Mouse (Mus musculus): ENCODE measurements around the gene Entpd5. TPM values are rescaled to one million over a fixed set of nuclear protein-coding genes. Genes with fewer than 3 reads are reported as not detected.
"Not testable (repeated sequence)": the region's sequence is repeated elsewhere in the genome, so short reads cannot be mapped to it uniquely, and the experiment has no call there.

Entpd5 gene
- total and polyA plus RNA-seq, 2 experiments from 2014 or later: 12.4 to 14.0 TPM

DNA sequence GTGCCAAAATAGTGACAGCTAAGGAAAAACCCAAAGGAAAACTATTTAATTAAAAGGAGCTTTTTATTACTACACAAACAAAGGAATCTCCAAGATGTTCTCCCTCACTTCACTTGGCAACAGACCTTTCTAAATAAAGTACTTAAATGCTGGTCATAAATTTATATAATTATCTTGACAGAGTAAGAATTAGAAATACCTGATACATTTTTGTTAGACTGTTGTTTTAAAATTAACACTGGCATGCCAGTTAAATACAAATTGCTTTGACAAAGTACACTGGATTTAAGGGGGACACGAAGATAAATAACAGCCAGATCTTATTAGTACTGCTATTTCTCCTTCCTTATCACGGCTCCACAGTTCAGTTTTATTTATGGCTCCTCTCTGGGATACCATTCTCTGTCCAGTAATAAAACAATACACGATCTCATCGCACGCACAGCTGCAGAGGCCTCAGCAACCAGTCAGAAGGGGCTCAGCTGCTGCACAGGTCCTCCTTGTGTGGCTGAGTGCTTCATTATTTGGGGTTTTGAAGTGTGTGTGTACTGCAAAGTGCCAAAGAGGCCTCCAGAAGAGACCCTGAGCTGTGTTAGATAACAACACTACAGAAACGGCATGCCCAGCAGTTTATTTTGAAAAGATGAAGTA, 34.9 kb downstream of the Entpd5 start:
- 84% methylated on average over 6 of the region's 6 CpGs for WGBS
- Histone ChIP-seq H3K4me1 (ENCODE audit: insufficient read depth) (no peaks in the 10 kb centered on the region), H3K9ac (no peak overlapping the region), H3K4me3 (ENCODE audit: low read depth, low read length) (no peak overlapping the region), H3K36me3 (ENCODE audit: insufficient read depth) (peaks cover 69% of the 10 kb centered on the region), H3K27ac (ENCODE audit: low read depth, low read length) (no peak overlapping the region), H3K4me2 (ENCODE audit: low read depth) (no peak overlapping the region), H3K9me3 (ENCODE audit: low read length) (no peaks in the 10 kb centered on the region), H3K27me3 (ENCODE audit: insufficient read depth, low read length) (no peaks in the 10 kb centered on the region)
- no peak for TF ChIP-seq CTCF (IDR thresholded peaks at IDR 0.05; ENCODE audit: low read depth)
- ATAC-seq: no peak
- no peak for DNase-seq

GRCm38 (mm10) chr12:84371647-84372046, 37.2 kb downstream of the Entpd5 start:
- ATAC-seq (no peak), DNase-seq (no peak)
- Histone ChIP-seq H3K4me2 (ENCODE audit: low read depth) (no peak overlapping the region), H3K4me1 (ENCODE audit: insufficient read depth) (no peaks in the 10 kb centered on the region), H3K36me3 (ENCODE audit: insufficient read depth) (peaks cover 67% of the 10 kb centered on the region), H3K27ac (ENCODE audit: low read depth, low read length) (no peak overlapping the region), H3K9me3 (ENCODE audit: low read length) (no peaks in the 10 kb centered on the region), H3K9ac (no peak overlapping the region), H3K27me3 (ENCODE audit: insufficient read depth, low read length) (no peaks in the 10 kb centered on the region), H3K4me3 (ENCODE audit: low read depth, low read length) (no peak overlapping the region)
- TF ChIP-seq CTCF (IDR thresholded peaks at IDR 0.05; ENCODE audit: low read depth): no peak
- 93% methylated on average over 5 of the region's 5 CpGs for WGBS

GRCm38 (mm10) chr12:84366971-84367370, 41.9 kb downstream of the Entpd5 start:
- Histone ChIP-seq H3K4me1 (ENCODE audit: insufficient read depth) (peaks cover 8% of the 10 kb centered on the region), H3K4me2 (ENCODE audit: low read depth) (no peak overlapping the region), H3K9me3 (ENCODE audit: low read length) (no peaks in the 10 kb centered on the region), H3K9ac (no peak overlapping the region), H3K27me3 (ENCODE audit: insufficient read depth, low read length) (no peaks in the 10 kb centered on the region), H3K27ac (ENCODE audit: low read depth, low read length) (no peak overlapping the region), H3K36me3 (ENCODE audit: insufficient read depth) (peaks cover 42% of the 10 kb centered on the region), H3K4me3 (ENCODE audit: low read depth, low read length) (no peak overlapping the region)
- TF ChIP-seq CTCF (IDR thresholded peaks at IDR 0.05; ENCODE audit: low read depth): no peak
- no peak for ATAC-seq
- WGBS: 82% methylated on average over 9 of the region's 9 CpGs
- DNase-seq: no peak

DNA sequence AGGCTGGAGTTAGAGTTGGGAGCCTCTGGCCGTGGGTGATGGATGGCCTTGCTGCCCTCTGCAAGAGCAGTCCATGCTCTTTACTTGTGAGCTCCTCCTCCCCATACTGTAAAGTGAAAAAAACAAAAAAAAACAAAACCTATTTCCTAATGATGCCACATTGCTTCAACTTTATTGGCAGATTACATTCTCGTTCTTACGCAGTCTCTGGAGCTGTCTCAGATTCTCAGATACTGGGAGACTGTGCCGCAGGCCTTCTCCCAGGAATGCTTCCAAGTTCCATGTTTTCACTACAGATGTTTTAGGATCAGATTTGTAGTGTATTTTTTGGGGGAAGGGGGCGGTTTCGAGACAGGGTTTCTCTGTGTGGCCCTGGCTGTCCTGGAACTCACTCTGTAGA, 43.7 kb downstream of the Entpd5 start:
- WGBS: 94% methylated on average over 6 of the region's 6 CpGs
- DNase-seq (no peak), ATAC-seq (no peak)

GRCm38 (mm10) chr12:84364291-84364690, 44.5 kb downstream of the Entpd5 start:
- Histone ChIP-seq H3K9ac (no peak overlapping the region), H3K9me3 (ENCODE audit: low read length) (no peaks in the 10 kb centered on the region), H3K36me3 (ENCODE audit: insufficient read depth) (peaks cover 15% of the 10 kb centered on the region), H3K27ac (ENCODE audit: low read depth, low read length) (no peak overlapping the region), H3K4me2 (ENCODE audit: low read depth) (no peak overlapping the region), H3K4me3 (ENCODE audit: low read depth, low read length) (no peak overlapping the region), H3K27me3 (ENCODE audit: insufficient read depth, low read length) (no peaks in the 10 kb centered on the region), H3K4me1 (ENCODE audit: insufficient read depth) (peaks cover 13% of the 10 kb centered on the region)
- DNase-seq (no peak), ATAC-seq (no peak)
- no peak for TF ChIP-seq CTCF (IDR thresholded peaks at IDR 0.05; ENCODE audit: low read depth)
- 85% methylated on average over 9 of the region's 9 CpGs for WGBS

More for the DNA sequence above, 43.7 kb downstream of the Entpd5 start:
- no peaks in the 10 kb centered on the region for H3K9me3 ChIP-seq (ENCODE audit: low read length)
- peaks cover 24% of the 10 kb centered on the region for H3K36me3 ChIP-seq (ENCODE audit: insufficient read depth)
- peaks cover 13% of the 10 kb centered on the region for H3K4me1 ChIP-seq (ENCODE audit: insufficient read depth)
- no peak for TF ChIP-seq CTCF (IDR thresholded peaks at IDR 0.05; ENCODE audit: low read depth)
- H3K9ac ChIP-seq: no peak overlapping the region
- no peak overlapping the region for H3K4me3 ChIP-seq (ENCODE audit: low read depth, low read length)
- H3K27ac ChIP-seq (ENCODE audit: low read depth, low read length): no peak overlapping the region
- H3K4me2 ChIP-seq (ENCODE audit: low read depth): no peak overlapping the region
- H3K27me3 ChIP-seq (ENCODE audit: insufficient read depth, low read length): no peaks in the 10 kb centered on the region

DNA sequence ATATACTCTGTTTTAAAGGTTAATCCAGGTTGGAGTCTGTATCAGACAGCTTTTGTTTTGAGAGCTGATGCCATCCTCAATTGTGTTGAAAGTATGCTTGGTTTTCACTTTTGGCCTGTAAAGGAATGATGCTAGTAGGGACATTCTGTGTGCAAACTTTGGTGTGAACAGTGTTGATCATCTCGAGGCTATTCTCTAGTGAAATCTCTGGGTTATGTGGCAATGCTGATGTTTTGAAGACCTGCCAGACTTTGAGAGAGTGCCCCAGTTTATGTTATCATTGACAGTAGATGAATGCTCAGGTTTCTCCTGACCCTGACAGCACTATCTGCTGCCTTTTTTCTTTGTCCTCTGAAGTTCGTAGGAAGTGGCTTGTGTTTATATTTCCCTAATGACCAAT, 46.0 kb downstream of the Entpd5 start:
- DNase-seq (no peak), ATAC-seq (no peak)
- no peak for TF ChIP-seq CTCF (IDR thresholded peaks at IDR 0.05; ENCODE audit: low read depth)
- Histone ChIP-seq H3K4me1 (ENCODE audit: insufficient read depth) (peaks cover 13% of the 10 kb centered on the region), H3K27ac (ENCODE audit: low read depth, low read length) (no peak overlapping the region), H3K27me3 (ENCODE audit: insufficient read depth, low read length) (no peaks in the 10 kb centered on the region), H3K4me3 (ENCODE audit: low read depth, low read length) (peak overlapping the region; percentile 100; the same call in 1 of the 2 replicates), H3K9me3 (ENCODE audit: low read length) (no peaks in the 10 kb centered on the region), H3K36me3 (ENCODE audit: insufficient read depth) (peaks cover 2% of the 10 kb centered on the region; the same call in 1 of the 2 replicates), H3K9ac (0 out of 2 replicates have a peak overlapping the region, but pooled peaks have one; percentile 25), H3K4me2 (ENCODE audit: low read depth) (peak overlapping the region; percentile 88)
- 69% methylated on average over 2 of the region's 2 CpGs for WGBS

GRCm38 (mm10) chr12:84361555-84362489, 47.0 kb downstream of the Entpd5 start, which contains the start of the genes Coq6 and Fam161b:
Gene Coq6, plus strand, starts transcription at chr12:84361657.
Gene Fam161b, minus strand, starts transcription at chr12:84361833.
- Histone ChIP-seq H3K4me3 (ENCODE audit: low read depth, low read length) (peak within 1 kb of the TSS; percentile 100), H3K4me1 (ENCODE audit: insufficient read depth) (peaks cover 13% of the 10 kb centered on the region), H3K27ac (ENCODE audit: low read depth, low read length) (peak within 1 kb of the TSS; percentile 70), H3K4me2 (ENCODE audit: low read depth) (peak within 1 kb of the TSS; percentile 88), H3K9me3 (ENCODE audit: low read length) (no peaks in the 10 kb centered on the region), H3K27me3 (ENCODE audit: insufficient read depth, low read length) (no peaks in the 10 kb centered on the region), H3K36me3 (ENCODE audit: insufficient read depth) (peaks cover 7% of the 10 kb centered on the region), H3K9ac (peak within 1 kb of the TSS; percentile 81)
- WGBS: under 1% methylated on average over 51 of the region's 51 CpGs
- DNase-seq (peak; percentile 97), ATAC-seq (peak; percentile 99)
- TF ChIP-seq CTCF (IDR thresholded peaks at IDR 0.05; ENCODE audit: low read depth): no peak

GRCm38 (mm10) chr12:84358699-84359098, 50.1 kb downstream of the Entpd5 start:
- not testable (repeated sequence) for DNase-seq; H3K4me2 ChIP-seq (ENCODE audit: low read depth); ATAC-seq; H3K27me3 ChIP-seq (ENCODE audit: insufficient read depth, low read length); H3K4me3 ChIP-seq (ENCODE audit: low read depth, low read length); H3K9me3 ChIP-seq (ENCODE audit: low read length); H3K9ac ChIP-seq; H3K27ac ChIP-seq (ENCODE audit: low read depth, low read length)
- H3K36me3 ChIP-seq (ENCODE audit: insufficient read depth): peaks cover 31% of the 10 kb centered on the region
- peaks cover 13% of the 10 kb centered on the region for H3K4me1 ChIP-seq (ENCODE audit: insufficient read depth)
- 93% methylated on average over 2 of the region's 2 CpGs for WGBS

All from forebrain, postnatal 0 days (tissue).